Mouse (Mus musculus) MEL (cell line): ENCODE measurements around the gene Arnt2. TPM values are rescaled to one million over a fixed set of nuclear protein-coding genes. Genes with fewer than 3 reads are reported as not detected.
A peak's percentile ranks its signal among the peaks of the same experiment; 100 is the strongest.

ENCODE experiments used
- DNase-seq: peaks from one replicate; pipeline ENCODE4 v3.0.0; 2011; ENCODE audit warnings: low read depth, low spot score
- H3K27ac ChIP-seq: 2 replicates; pipeline ENCODE4 v1.5.1; 2012; ENCODE audit warnings: low read depth, mild to moderate bottlenecking, control low read depth, low read length, moderate library complexity; ENCODE audit not compliant: control insufficient read depth
- H3K27me3 ChIP-seq, 2 experiments: fragments of 150-350 bp in 1 of 2; sonication (generic) in 1 of 2; 2 replicates each; pipeline ENCODE4 v1.6.1; 2012; ENCODE audit warnings: low read length in 2 of 2, mild to moderate bottlenecking in 2 of 2, improper control_type of control experiment in 1 of 2, moderate library complexity in 1 of 2; ENCODE audit not compliant: insufficient read depth in 2 of 2, control insufficient read depth in 1 of 2
- H3K36me3 ChIP-seq, 2 experiments: 2 replicates each; pipeline ENCODE4 v1.6.1; 2012 to 2014; ENCODE audit warnings: low read length in 2 of 2, improper control_type of control experiment in 1 of 2, inconsistent platforms in 1 of 2, mild to moderate bottlenecking in 1 of 2; ENCODE audit not compliant: insufficient read depth in 2 of 2, control insufficient read depth in 1 of 2
- H3K4me1 ChIP-seq, 2 experiments: fragments of 150-350 bp in 1 of 2; sonication (generic) in 1 of 2; 2 replicates each; pipeline ENCODE4 v1.6.1; 2012; ENCODE audit warnings: low read length in 2 of 2, improper control_type of control experiment in 1 of 2, mild to moderate bottlenecking in 1 of 2; ENCODE audit not compliant: insufficient read depth in 2 of 2, control insufficient read depth in 1 of 2
- H3K4me3 ChIP-seq, 2 experiments: fragments of 150-350 bp in 1 of 2; sonication (generic) in 1 of 2; 2 replicates each; pipeline ENCODE4 v1.5.1; 2012; ENCODE audit warnings: low read depth in 2 of 2, low read length in 2 of 2, mild to moderate bottlenecking in 2 of 2, moderate library complexity in 2 of 2, control low read depth in 1 of 2, improper control_type of control experiment in 1 of 2; ENCODE audit not compliant: control insufficient read depth in 1 of 2, insufficient read depth in 1 of 2
- H3K79me2 ChIP-seq: 2 replicates; pipeline ENCODE4 v1.6.1; 2012; ENCODE audit warnings: mild to moderate bottlenecking, low read length, moderate library complexity; ENCODE audit not compliant: control insufficient read depth, poor library complexity, insufficient read depth
- H3K9ac ChIP-seq: 2 replicates; pipeline ENCODE4 v1.6.1; 2012; ENCODE audit warnings: low read depth, mild to moderate bottlenecking, control low read depth, low read length, moderate library complexity; ENCODE audit not compliant: control insufficient read depth, poor library complexity, severe bottlenecking
- H3K9me3 ChIP-seq: fragments of 150-350 bp; sonication (generic); replicated peaks from 2 replicates; pipeline ENCODE4 v1.6.1; 2012; ENCODE audit warnings: mild to moderate bottlenecking, low read length, improper control_type of control experiment, moderate library complexity; ENCODE audit not compliant: insufficient read depth
- BHLHE40 ChIP-seq: IDR thresholded peaks from 2 replicates; pipeline ENCODE4 v1.6.1; 2012; ENCODE audit warnings: low read depth, mild to moderate bottlenecking, inconsistent platforms, low read length, improper control_type of control experiment, borderline replicate concordance
- CHD2 ChIP-seq: IDR thresholded peaks from 2 replicates; pipeline ENCODE4 v1.6.1; 2011; ENCODE audit warnings: low read length, improper control_type of control experiment
- E2F4 ChIP-seq: IDR thresholded peaks from 2 replicates; pipeline ENCODE4 v1.6.1; 2011; ENCODE audit warnings: low read depth, low read length, improper control_type of control experiment, borderline replicate concordance
- GABPA ChIP-seq: IDR thresholded peaks from 2 replicates; pipeline ENCODE4 v1.6.1; 2012; ENCODE audit warnings: low read depth, mild to moderate bottlenecking, inconsistent platforms, low read length, improper control_type of control experiment, moderate library complexity
- HCFC1 ChIP-seq: IDR thresholded peaks from 2 replicates; pipeline ENCODE4 v1.6.1; 2012; ENCODE audit warnings: low read depth, mild to moderate bottlenecking, inconsistent platforms, low read length, improper control_type of control experiment, moderate library complexity
- MXI1 ChIP-seq: IDR thresholded peaks from 2 replicates; pipeline ENCODE4 v1.6.1; 2011; ENCODE audit warnings: mild to moderate bottlenecking, low read depth, low read length, improper control_type of control experiment
- MYB ChIP-seq: IDR thresholded peaks from 2 replicates; pipeline ENCODE4 v1.6.1; 2011; ENCODE audit warnings: mild to moderate bottlenecking, low read depth, low read length, improper control_type of control experiment
- POLR2A ChIP-seq, 2 experiments: IDR thresholded peaks; 2 replicates each; pipeline ENCODE4 v1.6.1; 2011 to 2012; ENCODE audit warnings: low read length in 2 of 2, mild to moderate bottlenecking in 2 of 2, control low read depth in 1 of 2, improper control_type of control experiment in 1 of 2, low read depth in 1 of 2, moderate library complexity in 1 of 2; ENCODE audit not compliant: control insufficient read depth in 1 of 2, insufficient read depth in 1 of 2, poor library complexity in 1 of 2
- POLR2AphosphoS2 ChIP-seq: IDR thresholded peaks from 2 replicates; pipeline ENCODE4 v1.6.1; 2011; ENCODE audit warnings: low read length, improper control_type of control experiment
- SIN3A ChIP-seq: IDR thresholded peaks from 2 replicates; pipeline ENCODE4 v1.6.1; 2012; ENCODE audit warnings: low read length, improper control_type of control experiment, inconsistent platforms
- SMC3 ChIP-seq: IDR thresholded peaks from 2 replicates; pipeline ENCODE4 v1.6.1; 2011; ENCODE audit warnings: low read depth, low read length, improper control_type of control experiment
- TAL1 ChIP-seq: IDR thresholded peaks from 2 replicates; pipeline ENCODE4 v1.6.1; 2012; ENCODE audit warnings: mild to moderate bottlenecking, inconsistent platforms, low read length, moderate library complexity, mixed read lengths
- TCF12 ChIP-seq: IDR thresholded peaks from 2 replicates; pipeline ENCODE4 v1.6.1; 2014; ENCODE audit warnings: low read depth, mild to moderate bottlenecking, inconsistent platforms, low read length, improper control_type of control experiment, moderate library complexity
- USF2 ChIP-seq, 2 experiments: IDR thresholded peaks; 2 replicates each; pipeline ENCODE4 v1.6.1; 2011 to 2012; ENCODE audit warnings: improper control_type of control experiment in 2 of 2, low read length in 2 of 2, borderline replicate concordance in 1 of 2, inconsistent platforms in 1 of 2, low read depth in 1 of 2, mild to moderate bottlenecking in 1 of 2; ENCODE audit not compliant: insufficient read depth in 1 of 2
- ZMIZ1 ChIP-seq: IDR thresholded peaks from 2 replicates; pipeline ENCODE4 v1.6.1; 2012; ENCODE audit warnings: low read depth, mild to moderate bottlenecking, inconsistent platforms, low read length, improper control_type of control experiment, moderate library complexity
- polyA plus RNA-seq, 2 experiments: library from polyadenylated mRNA; stranded (reverse) in 1 of 2; unstranded in 1 of 2; fragments of >175 nt in 1 of 2; fragments of >200 nt in 1 of 2; gene quantifications; 2 replicates each; pipeline versions ENCODE4 v1.2.1 to v1.2.4; 2012; ENCODE audit warnings: low replicate concordance in 2 of 2, low read depth in 1 of 2; ENCODE audit not compliant: insufficient read length in 2 of 2, insufficient read depth in 1 of 2, missing spikeins in 1 of 2
- total RNA-seq: library from RNA; depleted of rRNA; stranded (reverse); fragments of 300-350 nt; gene quantifications from 2 replicates; pipeline ENCODE4 v1.2.3, GENCODE M21; 2012

Arnt2 gene
- total and polyA plus RNA-seq, 3 experiments, result not detected

- no peak for DNase-seq
- no peak overlapping the region for H3K27ac ChIP-seq
- TF ChIP-seq E2F4, result no peak
- TF ChIP-seq HCFC1, result no peak
- TF ChIP-seq USF2 (IDR thresholded peaks at IDR 0.05; ENCODE audit: borderline replicate concordance in 1 of 2, insufficient read depth in 1 of 2, low read depth in 1 of 2, low read length in 2 of 2), result no peak
- TF ChIP-seq POLR2A (IDR thresholded peaks at IDR 0.05; ENCODE audit: control insufficient read depth in 1 of 2, insufficient read depth in 1 of 2, low read depth in 1 of 2, low read length in 2 of 2, poor library complexity in 1 of 2), result no peak
- TF ChIP-seq BHLHE40, result no peak
- TF ChIP-seq MXI1, result no peak
- TF ChIP-seq, all 39 proteins: peak for 0
- Histone ChIP-seq H3K4me1 (no peaks in the 10 kb centered on the region), H3K9me3 (no peaks in the 10 kb centered on the region), H3K36me3 (no peaks in the 10 kb centered on the region), H3K9ac (no peak overlapping the region), H3K4me3 (no peak overlapping the region), H3K27me3 (no peaks in the 10 kb centered on the region), H3K79me2 (no peaks in the 10 kb centered on the region)
Measured at GRCm38 (mm10) chr7:84321542-84321941, 88.4 kb downstream of the Arnt2 start.

- Histone ChIP-seq H3K4me3 (no peak overlapping the region), H3K9me3 (no peaks in the 10 kb centered on the region), H3K9ac (no peak overlapping the region), H3K36me3 (no peaks in the 10 kb centered on the region), H3K79me2 (no peaks in the 10 kb centered on the region), H3K4me1 (no peaks in the 10 kb centered on the region)
- DNase-seq, result no peak
- TF ChIP-seq USF2 (IDR thresholded peaks at IDR 0.05; ENCODE audit: borderline replicate concordance in 1 of 2, insufficient read depth in 1 of 2, low read depth in 1 of 2, low read length in 2 of 2) (no peak), SMC3 (0 out of 2 replicates have a peak, but pooled peaks have one; percentile 15)
- TF ChIP-seq, all 39 proteins: peak for 1
- no peaks in the 10 kb centered on the region for H3K27me3 ChIP-seq
- H3K27ac ChIP-seq, result no peak overlapping the region
Measured at GRCm38 (mm10) chr7:84315353-84316003, 94.5 kb downstream of the Arnt2 start.

- Histone ChIP-seq H3K9ac (no peak overlapping the region), H3K27ac (no peak overlapping the region), H3K4me3 (no peak overlapping the region), H3K27me3 (no peaks in the 10 kb centered on the region), H3K79me2 (no peaks in the 10 kb centered on the region), H3K9me3 (no peaks in the 10 kb centered on the region), H3K4me1 (no peaks in the 10 kb centered on the region), H3K36me3 (no peaks in the 10 kb centered on the region)
- DNase-seq, result no peak
- TF ChIP-seq CHD2 (no peak), TCF12 (no peak), MXI1 (no peak), SIN3A (no peak), GABPA (no peak), TAL1 (no peak), MYB (no peak), ZMIZ1 (no peak), POLR2AphosphoS2 (no peak)
Measured at GRCm38 (mm10) chr7:84314742-84315141, 95.2 kb downstream of the Arnt2 start.
